Mouse (Mus musculus) adrenal gland (tissue): ENCODE results near the gene Ubd.
"Not testable (repeated sequence)": the region's sequence is repeated elsewhere in the genome, so short reads cannot be mapped to it uniquely, and the experiment has no call there.

ENCODE experiments used
- intact Hi-C: fragments of 180-260 bp; cut with DNase I; formaldehyde crosslinking; loops from one replicate; pipeline ENCODE4 v1.15.1; 2025
- long read RNA-seq, 2 experiments: library from polyadenylated mRNA; unstranded; transcript quantifications; one replicate each; pipeline ENCODE4 v2.0.0; 2020; ENCODE audit warnings: borderline replicate concordance in 1 of 2; ENCODE audit not compliant: insufficient replicate concordance in 1 of 2

Gene Ubd
- long read RNA-seq, experiment 1 = 0 reads
- long read RNA-seq, experiment 2 = 0 reads

GRCm38 (mm10) chr17:37193656-37194055, at the start of gene Ubd:
TSS of gene Ubd (plus strand) at chr17:37193892.
- intact Hi-C loops = no loop called here

DNA sequence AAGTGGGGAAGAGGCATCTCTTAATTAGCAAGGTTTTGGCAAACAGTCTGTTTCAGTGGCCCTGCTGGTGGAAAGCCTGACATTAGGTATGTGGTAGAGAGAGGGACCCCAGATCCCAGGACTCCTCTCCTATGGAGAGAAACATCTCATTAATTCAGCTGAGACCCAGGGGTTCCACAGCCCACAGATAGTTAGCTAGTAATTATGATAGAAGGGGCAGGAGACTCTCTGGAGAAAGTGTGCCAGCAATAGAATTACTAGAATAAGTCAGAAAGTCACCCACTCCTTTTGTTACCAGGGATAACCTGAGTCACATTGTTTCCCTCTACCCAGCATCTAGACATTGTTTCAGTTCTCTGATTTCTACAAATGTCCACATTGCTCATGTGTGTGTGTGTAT, 32.3 kb upstream of the Ubd start, which contains the start of gene Olfr93:
Gene Olfr93 (minus strand): TSS at position 101 of the 400 bp plus-strand sequence.
- intact Hi-C loops = no loop called here

- intact Hi-C loops = no loop called here
These were observed 8.2 kb upstream of the Ubd start for GRCm38 (mm10) chr17:37185474-37185873.

GRCm38 (mm10) chr17:37190711-37191110, 3.0 kb upstream of the Ubd start:
- intact Hi-C loops = no loop called here

- intact Hi-C loops = no loop called here
These were observed 660 bp upstream of the Ubd start for GRCm38 (mm10) chr17:37193032-37193431.

- intact Hi-C loops = no loop called here
These were observed 1.1 kb downstream of the Ubd start for GRCm38 (mm10) chr17:37194782-37195181.

GRCm38 (mm10) chr17:37196845-37197724, 3.4 kb downstream of the Ubd start:
- intact Hi-C loops = no loop called here

DNA sequence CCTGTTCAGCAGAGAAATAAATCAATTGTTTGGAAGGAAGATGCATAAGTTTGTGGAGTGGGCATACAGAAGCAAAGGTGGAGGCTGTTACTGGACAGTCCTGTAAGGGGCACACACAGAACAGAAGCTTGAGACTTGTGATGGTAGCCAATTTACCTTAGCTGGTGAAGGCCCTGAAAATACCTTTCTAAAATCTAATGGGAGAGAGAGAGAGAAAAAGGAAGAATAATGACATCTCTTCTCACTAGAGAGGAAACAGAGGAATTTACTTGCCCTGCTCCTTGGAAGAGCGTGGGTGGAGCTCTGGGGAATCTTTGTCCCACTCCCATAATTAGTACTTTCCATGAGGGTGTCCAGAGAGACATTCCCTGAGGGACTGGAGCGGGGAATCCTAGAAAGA, 7.2 kb downstream of the Ubd start, which contains the start of gene Olfr94:
Gene Olfr94 (minus strand): TSS at position 101 of the 400 bp plus-strand sequence.
- intact Hi-C loops = loop anchor here (5.0 kb wide), 1 partner anchor 304 kb away; the partner anchor contains the start of gene Trim31

- intact Hi-C loops = loop anchor here (1.0 to 5.0 kb wide), 2 partner anchors 120 to 306 kb away; partner anchors contain the start of gene Trim31
These were observed 9.7 kb downstream of the Ubd start for GRCm38 (mm10) chr17:37203206-37203916.

DNA sequence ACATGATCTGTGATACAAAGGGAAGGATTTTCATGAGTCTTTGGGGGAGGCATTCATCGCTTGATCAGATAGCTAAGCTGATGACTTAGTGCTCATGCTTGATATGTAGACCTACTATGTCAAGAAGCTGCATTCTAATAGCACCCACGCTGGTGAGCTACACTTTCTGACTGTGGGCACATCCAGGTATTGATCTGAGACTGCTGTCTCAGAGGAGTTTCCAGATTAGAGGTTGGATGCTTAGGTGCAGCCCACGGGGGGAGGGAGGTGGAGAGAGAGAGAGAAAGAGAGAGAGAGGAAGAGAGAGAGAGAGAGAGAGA, 10.2 kb downstream of the Ubd start:
- intact Hi-C loops = loop anchor here (1.0 to 5.0 kb wide), 2 partner anchors 121 to 307 kb away; partner anchors contain the start of gene Trim31

- intact Hi-C loops = no loop called here
These were observed 17.4 kb downstream of the Ubd start for GRCm38 (mm10) chr17:37210884-37211768.

DNA sequence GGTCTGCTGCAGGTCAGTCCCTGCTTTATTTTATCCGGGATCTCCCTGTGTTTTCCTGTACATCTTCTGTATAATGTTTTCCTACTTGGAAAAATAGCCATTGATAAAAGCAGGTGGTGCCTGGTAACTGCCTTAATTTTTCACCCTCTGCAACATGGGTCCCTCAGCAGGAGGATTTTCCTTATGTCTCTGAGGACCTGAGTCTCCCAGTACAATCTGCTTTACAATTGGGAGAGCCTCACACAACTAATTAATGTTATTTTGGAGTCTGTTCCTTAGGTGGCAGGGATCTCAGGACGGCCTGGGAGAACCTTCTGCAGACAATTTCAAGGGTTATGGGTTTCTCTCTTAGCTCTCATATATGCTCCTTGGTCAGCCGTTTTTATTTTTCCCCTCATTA, 19.3 kb downstream of the Ubd start, which contains the start of gene Olfr95:
Gene Olfr95 (minus strand): TSS at position 101 of the 400 bp plus-strand sequence.
- intact Hi-C loops = no loop called here

GRCm38 (mm10) chr17:37218486-37218885, 24.8 kb downstream of the Ubd start:
- intact Hi-C loops = no loop called here

DNA sequence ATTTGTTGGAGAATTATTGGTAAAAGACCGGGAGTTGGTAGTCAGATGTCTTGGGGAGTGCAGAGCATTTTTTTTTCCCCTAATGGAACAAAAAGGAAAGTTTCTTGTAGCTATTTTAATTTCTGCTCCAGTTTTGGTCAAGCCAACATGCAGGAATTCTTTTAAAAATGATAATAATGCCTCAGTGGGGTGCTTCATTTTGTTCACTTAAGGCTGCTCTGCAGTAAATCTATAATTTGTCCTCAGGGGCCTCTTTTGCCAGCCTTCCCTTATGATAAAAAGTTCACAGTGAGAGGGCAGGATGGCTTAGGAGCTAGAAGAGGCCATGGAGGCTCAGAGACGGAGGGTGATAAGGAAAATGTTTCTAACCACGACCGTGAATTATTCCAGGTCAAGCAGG, 26.2 kb downstream of the Ubd start, which contains the start of gene Olfr96:
Gene Olfr96 (plus strand): TSS at position 301 of the 400 bp plus-strand sequence.
- intact Hi-C loops = no loop called here

GRCm38 (mm10) chr17:37221879-37222278, 28.2 kb downstream of the Ubd start:
- intact Hi-C loops = no loop called here

GRCm38 (mm10) chr17:37237230-37237629, 43.5 kb downstream of the Ubd start, which contains the start of gene Olfr97:
TSS of gene Olfr97 (minus strand) at chr17:37237330.
- intact Hi-C loops = not testable (repeated sequence)

DNA sequence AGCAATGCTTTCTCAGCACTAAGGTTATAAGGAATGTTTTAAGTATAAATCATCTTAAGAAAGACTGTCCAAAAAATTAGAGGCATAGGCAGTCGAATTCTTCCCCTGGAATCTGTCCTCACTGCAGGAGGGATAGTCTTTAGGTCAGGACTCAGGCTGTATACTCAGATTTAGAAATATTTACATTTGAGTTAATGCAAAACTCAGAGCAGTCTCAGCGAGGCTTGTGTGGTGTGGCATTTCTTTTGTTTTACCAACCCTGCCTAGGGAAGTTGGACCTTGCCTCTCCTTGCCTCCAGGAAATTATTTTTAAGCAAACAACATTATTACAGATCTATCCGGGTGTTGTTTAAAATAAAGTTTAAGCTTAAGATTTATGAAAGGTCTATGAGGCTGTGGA, 48.5 kb downstream of the Ubd start:
- intact Hi-C loops = no loop called here
